Mouse (Mus musculus): ENCODE measurements around the gene Vrk2.

GRCm38 (mm10) chr11:26437818-26438217 lies 156.0 kb downstream of the Vrk2 start:
- TF ChIP-seq CTCF (IDR thresholded peaks at IDR 0.05; ENCODE audit: insufficient read depth, low read length): no peak
- TF ChIP-seq POLR2A (IDR thresholded peaks at IDR 0.05; ENCODE audit: borderline replicate concordance, extremely low read depth, low read depth, low read length): no peak
